Mouse (Mus musculus): ENCODE data around the gene Psmc6. TPM values are rescaled to one million over a fixed set of nuclear protein-coding genes. Genes with fewer than 3 reads are reported as not detected.

The Psmc6 gene
- total RNA-seq (2015; ENCODE audit: low replicate concordance) (41.6 and 83.2 TPM in 2 replicates), total RNA-seq (2017; ENCODE audit: low replicate concordance) (68.6 and 92.2 TPM in 2 replicates)

DNA sequence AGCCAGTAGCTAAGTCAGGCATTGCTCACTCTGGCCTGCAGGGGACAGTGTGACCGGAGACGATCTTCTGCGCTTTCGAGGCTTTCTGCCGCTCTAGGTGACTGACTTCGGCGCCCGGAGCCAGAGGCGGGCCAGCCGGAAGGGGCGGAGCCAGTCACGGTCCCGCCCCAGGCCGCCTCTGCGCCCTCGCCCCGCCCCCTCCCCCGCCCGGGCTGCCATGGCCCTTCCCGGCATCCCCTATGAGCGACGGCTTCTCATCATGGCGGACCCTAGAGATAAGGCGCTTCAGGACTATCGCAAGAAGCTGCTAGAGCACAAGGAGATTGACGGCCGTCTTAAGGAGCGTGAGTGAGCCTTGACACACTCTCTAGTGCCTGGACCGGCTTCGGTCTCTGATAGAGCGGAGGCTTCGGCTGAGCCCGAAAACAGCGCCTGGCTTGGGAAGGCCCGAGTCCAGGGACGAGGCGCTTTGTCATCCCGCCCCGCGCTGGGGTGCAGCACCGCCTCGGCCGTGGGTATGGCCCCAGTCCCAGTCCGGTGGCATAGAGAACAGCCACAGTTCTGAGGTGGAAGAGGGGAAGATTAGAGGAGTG is at the start of gene Psmc6:
Gene Psmc6 (plus strand): TSS at position 200 of the 593 bp plus-strand sequence.
- ATAC-seq (replicated peaks; ENCODE audit: low FRiP score, poor library complexity, severe bottlenecking): peak; percentile 94

DNA sequence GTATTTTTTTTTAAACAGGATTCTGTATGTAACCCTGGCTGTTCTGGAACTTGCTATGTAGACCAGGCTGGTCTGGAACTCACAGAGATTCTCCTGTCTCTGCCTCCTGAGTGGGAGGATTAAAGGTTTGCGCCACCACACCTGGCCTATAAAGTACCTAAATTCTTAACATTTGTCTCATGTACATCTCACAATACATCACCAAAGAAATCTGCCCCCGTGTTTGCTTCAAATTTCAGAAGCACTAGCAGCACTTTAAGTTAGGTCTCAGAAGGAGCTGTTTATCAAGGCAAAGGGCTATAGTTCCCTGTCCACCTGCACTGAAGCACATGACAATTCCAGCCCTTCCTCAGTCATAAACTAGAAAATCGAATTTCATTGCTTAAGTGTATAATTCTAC is 47.5 kb upstream of the Psmc6 start:
- no peak for ATAC-seq (replicated peaks; ENCODE audit: low FRiP score, poor library complexity, severe bottlenecking)

DNA sequence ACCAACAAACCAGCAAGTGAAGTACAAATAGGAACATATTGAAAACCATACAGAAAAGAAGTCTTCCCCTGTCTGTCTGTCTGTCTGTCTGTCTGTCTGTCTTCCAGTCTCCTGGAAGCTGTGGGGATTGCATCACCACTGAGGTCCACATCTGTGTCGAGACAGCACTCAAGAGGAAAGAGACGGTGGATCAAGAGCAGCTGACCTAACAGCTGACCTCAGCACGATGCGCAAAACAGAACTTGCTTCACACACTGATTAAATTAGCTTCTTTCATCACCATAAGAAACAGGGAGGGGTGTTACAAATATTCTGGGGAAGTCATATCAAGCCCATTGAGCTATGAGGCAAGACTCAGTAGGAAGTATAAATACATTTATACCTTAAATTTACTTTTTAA is 38.0 kb upstream of the Psmc6 start:
- no peak for ATAC-seq (replicated peaks; ENCODE audit: low FRiP score, poor library complexity, severe bottlenecking)

DNA sequence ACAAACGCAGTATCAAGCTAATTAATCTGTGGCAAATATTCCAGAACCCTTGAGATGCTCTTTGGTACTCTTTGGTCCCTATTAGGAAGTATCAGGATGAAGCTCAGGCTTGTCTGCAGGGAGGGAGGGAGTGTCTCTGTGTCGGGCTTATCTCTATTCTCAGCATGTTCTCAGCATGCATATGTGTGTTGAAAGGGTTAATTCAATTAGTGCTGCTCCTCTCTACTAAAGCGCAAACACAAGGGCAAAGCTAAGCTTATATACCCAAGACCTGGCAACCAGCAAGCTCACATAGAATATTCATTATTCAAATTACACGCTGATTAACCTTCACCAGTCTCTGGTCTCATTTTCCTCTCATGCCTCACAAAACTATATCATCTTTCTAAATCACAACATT is 25.6 kb upstream of the Psmc6 start:
- ATAC-seq (replicated peaks; ENCODE audit: low FRiP score, poor library complexity, severe bottlenecking): no peak

DNA sequence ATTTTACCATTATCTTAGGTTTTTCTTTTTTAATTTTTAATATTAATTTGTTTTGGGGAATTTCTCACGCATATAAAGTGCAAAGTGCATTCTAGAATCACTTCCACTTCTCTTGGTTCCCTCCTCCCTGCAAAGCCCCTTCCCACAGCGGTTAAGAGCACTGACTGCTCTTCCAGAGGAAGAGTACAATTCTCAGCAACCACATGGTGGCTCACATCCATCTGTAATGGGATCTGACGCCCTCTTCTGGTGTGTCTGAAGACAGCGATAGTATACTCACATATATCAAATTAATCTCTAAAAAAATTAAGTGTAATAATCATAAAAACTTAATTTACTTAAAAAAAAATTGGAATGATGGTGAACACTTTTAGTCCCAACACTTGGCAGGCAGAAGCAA is 25.2 kb upstream of the Psmc6 start:
- ATAC-seq (replicated peaks; ENCODE audit: low FRiP score, poor library complexity, severe bottlenecking): no peak

DNA sequence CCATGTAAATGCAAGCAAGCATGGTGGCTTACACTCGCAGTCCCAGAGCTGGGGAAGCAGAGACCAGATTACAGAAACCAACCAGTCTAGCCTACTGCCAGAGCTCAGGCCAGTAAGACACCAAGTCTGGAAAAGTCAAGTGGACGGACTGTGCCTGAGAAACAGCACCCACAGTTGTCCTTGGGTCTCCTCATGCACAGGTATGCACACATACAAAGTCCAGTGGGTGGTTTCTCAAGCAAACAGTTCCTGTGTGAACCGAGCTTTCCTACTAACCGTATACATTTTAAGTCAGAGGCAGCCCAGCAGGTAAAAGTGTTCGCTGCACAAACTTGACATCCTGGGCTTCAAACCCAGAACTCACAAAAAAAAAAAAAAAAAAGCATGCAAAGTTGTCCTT is 23.7 kb upstream of the Psmc6 start:
- no peak for ATAC-seq (replicated peaks; ENCODE audit: low FRiP score, poor library complexity, severe bottlenecking)

DNA sequence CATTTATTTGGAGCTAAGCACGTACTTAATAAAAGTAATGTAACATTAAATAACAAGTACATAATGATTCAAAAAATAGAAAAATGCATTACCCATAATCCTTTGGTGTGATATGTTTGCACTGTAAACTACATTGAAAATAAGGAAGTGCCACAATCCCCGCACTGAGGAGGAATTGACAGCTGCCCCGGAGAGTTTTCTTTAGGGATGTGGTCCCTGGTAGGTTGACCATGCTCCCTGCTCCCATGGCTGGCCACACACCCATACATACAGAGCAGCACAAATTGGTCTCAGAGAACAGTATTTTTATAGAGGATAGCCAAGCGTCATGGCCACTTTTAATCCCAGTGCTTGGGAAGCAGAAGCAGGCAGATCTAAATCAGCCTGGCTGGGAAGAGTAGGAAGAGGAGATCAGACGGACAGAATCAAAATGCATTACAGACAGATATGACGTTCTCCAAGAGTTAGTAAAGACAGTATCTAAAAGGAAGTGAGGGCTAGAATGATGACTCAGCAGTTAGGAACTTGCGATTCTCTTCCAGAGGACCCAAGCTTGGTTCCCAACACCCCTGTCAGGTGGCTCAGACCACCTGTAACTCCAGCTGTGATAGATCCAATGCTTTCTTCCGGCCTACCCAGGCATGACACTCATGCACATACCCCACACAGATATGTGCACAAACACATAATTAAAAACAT is 21.8 kb upstream of the Psmc6 start:
- no peak for ATAC-seq (replicated peaks; ENCODE audit: low FRiP score, poor library complexity, severe bottlenecking)

DNA sequence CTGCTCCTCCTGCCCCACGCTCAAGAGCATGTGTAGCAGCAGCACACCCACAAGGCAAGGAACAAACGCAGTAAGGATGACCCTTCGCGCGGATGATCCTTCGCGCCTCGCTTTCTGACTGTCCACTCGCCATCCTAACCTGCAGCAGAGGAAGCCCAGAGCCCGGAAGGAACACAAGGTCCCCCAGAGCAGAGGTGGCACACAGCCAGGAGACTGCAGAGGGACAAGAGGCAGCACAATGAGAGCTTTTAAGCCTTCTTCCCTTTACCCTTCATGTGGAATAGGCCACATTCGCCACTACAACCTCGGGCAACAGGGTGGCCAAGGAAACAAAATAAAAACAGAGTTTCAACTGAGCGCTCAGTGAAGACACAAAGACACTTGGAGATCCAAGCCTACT is 19.9 kb upstream of the Psmc6 start:
- ATAC-seq (replicated peaks; ENCODE audit: low FRiP score, poor library complexity, severe bottlenecking): no peak

DNA sequence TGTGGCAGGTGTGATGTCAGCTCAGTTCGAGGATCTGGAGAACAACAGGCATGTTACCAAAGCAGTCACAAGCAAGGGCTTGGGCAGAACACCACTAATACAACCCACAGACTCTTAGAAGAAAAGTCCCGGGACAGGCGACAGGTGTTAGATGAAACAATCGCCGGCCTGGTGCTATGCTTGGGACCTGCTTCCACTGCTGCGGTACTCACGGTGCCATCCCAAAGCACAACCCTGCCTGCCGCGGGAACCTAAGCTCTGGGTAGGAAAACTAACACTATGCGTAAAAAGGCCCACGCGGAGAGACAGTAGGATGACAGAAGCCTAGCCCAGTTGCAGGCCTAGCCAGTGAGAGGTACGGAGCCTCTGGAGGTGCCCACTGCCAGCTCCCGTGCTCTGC is 19.5 kb upstream of the Psmc6 start:
- ATAC-seq (replicated peaks; ENCODE audit: low FRiP score, poor library complexity, severe bottlenecking): no peak

DNA sequence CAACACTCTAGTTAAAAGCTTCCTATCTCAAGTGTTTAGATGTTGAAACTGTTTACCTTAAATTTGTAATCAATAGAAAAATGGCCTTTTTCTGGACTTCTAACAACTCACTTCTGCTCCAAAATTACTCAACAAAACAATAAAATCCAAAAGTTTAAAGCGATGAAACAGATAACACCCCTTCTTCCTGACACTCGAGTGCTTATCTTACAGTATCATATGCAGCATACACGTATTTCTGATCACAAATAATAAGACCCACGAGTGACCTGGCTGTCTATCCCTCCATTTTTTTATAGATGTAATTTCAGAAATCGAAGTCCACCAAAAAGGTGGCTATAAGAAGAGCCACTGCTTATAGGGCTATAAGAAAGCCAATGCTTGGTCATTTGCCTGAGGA is 12.7 kb upstream of the Psmc6 start:
- no peak for ATAC-seq (replicated peaks; ENCODE audit: low FRiP score, poor library complexity, severe bottlenecking)

DNA sequence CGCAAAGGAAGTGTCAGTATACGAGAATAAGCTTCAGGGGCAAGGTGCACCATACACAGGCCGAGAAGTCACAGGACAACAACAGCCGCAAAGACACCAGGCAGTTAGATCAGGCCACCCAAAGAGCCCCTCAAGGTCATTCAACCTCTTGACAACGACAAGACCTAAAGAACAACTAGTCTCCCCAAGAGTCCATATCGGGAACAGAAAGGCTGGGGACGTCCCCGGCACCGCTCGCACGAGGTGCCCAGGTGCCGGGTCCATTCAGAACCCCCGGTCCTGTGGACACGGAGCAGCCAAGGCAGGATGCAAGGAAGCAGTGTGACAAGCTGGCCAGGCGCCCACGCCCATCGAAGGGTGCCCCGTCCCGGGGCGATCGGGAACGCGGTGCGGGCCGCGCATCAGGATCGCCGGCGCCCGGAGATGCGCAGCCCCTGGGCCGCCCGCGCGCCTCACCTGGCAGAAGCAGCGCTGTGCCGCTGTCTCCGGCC is 11.6 kb upstream of the Psmc6 start:
- peak; percentile 27 for ATAC-seq (replicated peaks; ENCODE audit: low FRiP score, poor library complexity, severe bottlenecking)

DNA sequence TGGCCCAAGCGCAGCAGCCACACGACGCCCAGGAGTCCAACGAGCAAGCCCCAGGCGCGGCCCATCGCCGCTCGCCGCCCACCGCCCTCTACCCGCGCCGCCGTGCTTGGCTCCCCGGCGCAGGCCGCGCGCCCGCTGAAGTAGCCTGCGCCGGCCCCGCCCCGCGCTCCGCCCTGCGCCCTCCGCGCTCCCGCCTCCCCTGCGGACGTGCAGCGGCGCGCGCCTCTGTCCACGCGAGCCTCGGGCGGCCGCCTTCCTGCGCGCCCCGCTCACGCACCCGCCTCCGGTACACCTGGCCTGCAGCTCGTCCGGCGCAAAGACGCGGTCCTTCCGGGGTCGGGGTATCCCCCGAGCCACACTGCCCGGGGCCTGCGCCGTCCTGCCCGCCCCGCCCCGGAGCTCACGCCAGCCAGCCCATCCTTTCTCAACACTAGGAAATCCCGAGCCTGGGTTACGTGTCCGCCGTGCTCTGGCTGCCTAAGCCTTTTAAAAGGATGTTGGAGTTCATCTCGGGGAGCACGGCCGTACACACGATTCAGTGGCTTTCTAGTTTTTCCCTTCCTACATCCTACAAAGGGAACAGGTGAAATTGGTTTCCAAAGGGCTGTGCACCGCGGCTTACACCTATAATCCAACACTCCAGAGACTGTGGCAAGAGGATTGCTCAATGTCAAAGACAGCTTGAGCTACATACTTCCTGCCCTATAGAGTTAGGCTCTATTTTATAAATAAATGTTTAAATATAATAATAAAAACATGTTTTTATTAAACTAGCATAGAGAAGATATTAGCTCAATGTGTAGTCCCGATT is 11.0 kb upstream of the Psmc6 start, which contains the start of gene Ero1l:
Gene Ero1l (minus strand): TSS at position 346 of the 811 bp plus-strand sequence.
- peak; percentile 76 for ATAC-seq (replicated peaks; ENCODE audit: low FRiP score, poor library complexity, severe bottlenecking)

DNA sequence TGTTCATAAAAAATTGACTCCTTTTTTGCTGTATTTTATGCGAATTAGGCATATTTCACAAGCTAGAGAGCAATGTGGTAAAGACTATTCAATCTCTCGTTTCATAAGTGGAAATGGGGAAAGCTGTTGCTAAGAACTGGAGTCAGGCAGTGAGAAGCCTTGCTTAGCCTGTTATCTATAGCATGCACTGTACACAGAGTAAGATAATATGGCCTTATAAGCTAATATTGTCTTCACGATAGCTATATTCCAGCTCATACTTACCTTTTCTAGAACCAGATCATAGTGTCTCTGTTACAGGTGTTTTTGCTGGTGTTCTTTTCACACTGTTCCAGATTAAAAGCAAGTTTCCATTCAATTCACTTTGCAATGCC is 10.4 kb upstream of the Psmc6 start:
- ATAC-seq (replicated peaks; ENCODE audit: low FRiP score, poor library complexity, severe bottlenecking): 0 out of 2 replicates have a peak, but pooled peaks have one; percentile 17

DNA sequence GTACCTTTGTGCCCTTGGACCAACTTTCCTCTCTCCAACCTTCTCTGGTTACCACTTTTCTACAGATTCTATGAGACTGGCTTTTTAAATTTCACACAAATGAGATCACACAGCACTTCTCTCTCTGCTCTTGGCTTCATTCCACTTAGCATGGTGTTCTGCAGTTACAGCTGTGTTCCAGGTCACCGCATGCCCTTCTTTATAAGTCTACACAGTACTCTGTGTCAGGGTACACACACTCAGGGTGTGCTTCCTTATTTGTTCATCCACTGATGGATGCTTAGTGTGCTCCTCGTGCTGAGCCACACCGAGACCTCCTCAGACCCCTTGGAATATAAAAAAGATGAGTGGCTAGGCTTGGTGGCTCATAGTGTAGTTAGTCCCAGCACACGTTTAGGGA is 9.5 kb upstream of the Psmc6 start:
- ATAC-seq (replicated peaks; ENCODE audit: low FRiP score, poor library complexity, severe bottlenecking): no peak

DNA sequence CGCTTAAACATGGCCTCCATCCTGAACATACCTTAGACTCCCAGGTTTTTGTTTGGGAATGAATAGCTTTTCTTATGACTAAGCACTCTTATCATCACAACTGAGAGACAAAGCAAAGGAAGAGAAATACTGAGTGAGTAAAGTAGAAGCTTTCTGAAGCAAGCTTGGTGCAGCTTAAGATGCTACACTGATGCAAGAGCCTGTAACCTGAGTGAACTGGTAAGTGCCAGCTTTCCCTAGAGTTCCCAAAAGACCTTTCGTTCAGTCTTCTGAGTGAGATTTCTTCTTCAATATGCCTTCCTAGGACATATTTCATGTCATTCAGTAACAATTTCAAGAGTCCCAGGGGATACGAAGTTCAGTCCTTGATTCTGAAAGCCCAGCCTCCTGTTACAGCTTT is 8.5 kb upstream of the Psmc6 start:
- no peak for ATAC-seq (replicated peaks; ENCODE audit: low FRiP score, poor library complexity, severe bottlenecking)

DNA sequence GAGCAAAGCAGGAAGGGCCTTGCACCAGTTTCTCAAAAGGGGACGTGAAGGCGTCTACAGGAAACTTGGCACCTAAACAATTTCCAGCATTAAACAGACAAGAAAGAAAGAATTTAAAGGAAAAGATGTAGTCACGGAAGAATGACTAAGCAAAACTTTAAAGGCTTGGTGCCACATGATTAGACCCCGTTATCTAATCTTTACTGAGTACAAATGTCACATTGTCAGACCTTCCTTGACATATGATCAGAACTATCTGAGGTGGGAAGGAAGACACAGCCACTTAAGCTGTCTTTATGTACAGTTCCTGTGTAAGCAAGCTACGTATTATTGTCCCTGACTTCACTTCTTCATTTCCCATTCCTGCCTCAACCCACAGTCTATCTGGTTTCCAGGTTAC is 8.0 kb upstream of the Psmc6 start:
- peak; percentile 16; the same call in 1 of the 2 replicates for ATAC-seq (replicated peaks; ENCODE audit: low FRiP score, poor library complexity, severe bottlenecking)

DNA sequence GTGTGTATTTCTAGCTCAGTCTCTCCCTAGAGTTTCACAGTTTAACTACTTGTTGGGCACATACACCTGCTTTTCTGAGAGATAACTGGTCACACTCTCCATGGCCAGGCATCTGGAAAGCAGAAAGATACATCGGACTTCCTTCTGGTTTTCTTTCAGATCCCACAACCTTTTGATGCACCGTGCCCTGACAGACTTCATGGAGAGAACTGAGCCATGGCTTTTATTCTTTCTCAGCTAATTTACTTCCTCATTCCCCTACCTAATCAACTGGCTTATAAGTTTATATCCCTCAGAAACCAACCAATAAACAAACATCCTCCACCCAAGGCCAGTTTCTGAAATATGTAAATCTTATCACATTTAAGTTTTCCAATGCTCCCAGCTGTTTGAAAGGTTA is 7.1 kb upstream of the Psmc6 start:
- no peak for ATAC-seq (replicated peaks; ENCODE audit: low FRiP score, poor library complexity, severe bottlenecking)

DNA sequence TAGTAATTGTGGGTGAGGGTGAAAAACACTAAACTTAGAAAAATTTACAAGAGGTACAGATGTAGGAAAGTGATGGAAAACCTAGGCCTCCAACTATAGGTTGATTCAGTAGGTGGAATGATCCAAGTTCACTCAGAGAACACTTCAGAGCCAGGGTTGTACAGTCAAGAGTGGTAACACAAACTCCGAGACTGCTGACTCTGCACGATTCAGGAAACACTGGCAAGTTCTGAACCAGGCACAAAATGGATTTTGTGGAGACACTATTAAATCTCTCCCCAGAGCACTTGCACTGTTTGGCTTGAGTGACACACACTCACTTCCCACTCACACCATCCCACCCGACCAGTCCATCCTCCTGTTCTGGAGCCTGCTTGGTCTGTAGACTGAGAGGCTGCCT is 6.3 kb upstream of the Psmc6 start:
- no peak for ATAC-seq (replicated peaks; ENCODE audit: low FRiP score, poor library complexity, severe bottlenecking)

DNA sequence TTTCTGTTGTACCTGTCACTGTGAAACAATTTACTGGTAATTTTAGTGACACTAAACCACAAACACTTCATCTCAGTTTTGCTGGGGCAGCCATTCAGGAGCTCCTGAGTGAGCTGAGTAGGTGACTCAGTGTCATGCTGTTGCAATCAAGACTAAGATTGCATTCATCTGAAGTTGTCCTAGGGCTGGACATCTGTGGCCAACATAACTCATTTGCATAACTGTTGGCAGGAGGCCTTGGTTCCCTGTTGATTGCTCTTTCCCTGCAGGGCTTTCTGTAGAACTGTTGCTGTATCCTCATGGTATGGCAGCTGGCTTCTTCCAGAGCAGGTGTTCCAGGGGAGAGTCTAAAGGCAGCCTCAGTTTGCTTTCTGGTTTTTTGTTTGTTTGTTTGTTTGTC is 4.1 kb upstream of the Psmc6 start:
- no peak for ATAC-seq (replicated peaks; ENCODE audit: low FRiP score, poor library complexity, severe bottlenecking)

DNA sequence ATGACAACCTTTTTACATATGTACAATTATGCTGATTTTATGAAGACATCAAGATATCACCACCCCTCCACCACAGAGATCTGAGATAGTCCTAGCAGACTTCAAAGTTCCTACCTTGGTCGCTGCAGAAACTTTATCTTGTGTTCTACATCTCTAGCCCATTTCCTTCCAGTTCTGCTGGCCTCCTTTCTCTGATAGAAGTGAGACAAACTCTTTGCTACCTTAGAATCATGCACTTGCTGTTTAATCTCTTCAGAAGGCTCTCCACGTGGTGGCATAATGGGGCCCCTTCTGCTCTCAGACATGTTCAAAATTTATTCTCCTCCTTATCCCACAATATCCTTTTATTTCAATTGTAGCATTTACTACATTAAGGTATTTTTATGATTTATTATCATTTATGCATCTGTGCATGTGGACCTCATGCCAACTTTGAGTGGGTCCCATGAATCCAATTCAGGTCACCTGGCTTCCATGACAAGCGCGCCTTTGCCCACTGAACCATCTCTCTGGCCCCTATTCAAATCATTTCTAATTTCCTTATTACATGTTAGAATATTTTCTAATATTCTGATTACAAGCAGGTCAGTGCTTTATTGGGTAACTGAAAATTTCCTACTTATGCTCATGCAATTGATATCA is 1.4 kb upstream of the Psmc6 start:
- no peak for ATAC-seq (replicated peaks; ENCODE audit: low FRiP score, poor library complexity, severe bottlenecking)

All from erythroblast, adult 5-6 weeks (primary cell).